Mouse (Mus musculus) heart, postnatal 0 days (tissue): ENCODE data around the gene Kifc5b. TPM values are rescaled to one million over a fixed set of nuclear protein-coding genes. Genes with fewer than 3 reads are reported as not detected.

Experiments used
- ATAC-seq: fragments of 200-750 bp; cut with Nextera tagmentation; 2 replicates; pipeline ENCODE4 v1.8.0; 2017; ENCODE audit warnings: low read depth, moderate number of reproducible peaks, moderate library complexity; ENCODE audit not compliant: insufficient read depth
- DNase-seq: peaks from one replicate; pipeline ENCODE4 v3.0.0-alpha.2; 2016; ENCODE audit warnings: low spot score
- H3K27ac ChIP-seq: fragments of 300-500 bp; sonication (generic); 2 replicates; pipeline ENCODE4 v1.5.1; 2014; ENCODE audit warnings: low read depth, mild to moderate bottlenecking
- H3K27me3 ChIP-seq: fragments of 300-500 bp; sonication (generic); 2 replicates; pipeline ENCODE4 v1.6.1; 2014; ENCODE audit warnings: low read length, mixed read lengths; ENCODE audit not compliant: control insufficient read depth, insufficient read depth
- H3K36me3 ChIP-seq: fragments of 300-500 bp; sonication (generic); replicated peaks from 2 replicates; pipeline ENCODE4 v1.6.1; 2014; ENCODE audit warnings: low read length, mixed read lengths; ENCODE audit not compliant: control insufficient read depth, insufficient read depth
- H3K4me1 ChIP-seq: fragments of 300-500 bp; sonication (generic); 2 replicates; pipeline ENCODE4 v1.6.1; 2014; ENCODE audit warnings: antibody characterized with exemption; ENCODE audit not compliant: control insufficient read depth, insufficient read depth
- H3K4me2 ChIP-seq: fragments of 300-500 bp; sonication (generic); 2 replicates; pipeline ENCODE4 v1.6.1; 2014; ENCODE audit warnings: low read depth, mild to moderate bottlenecking, low read length, moderate library complexity
- H3K4me3 ChIP-seq: fragments of 300-500 bp; sonication (generic); 2 replicates; pipeline ENCODE4 v1.5.1; 2014; ENCODE audit warnings: low read depth, low read length
- H3K9ac ChIP-seq: fragments of 300-500 bp; sonication (generic); replicated peaks from 2 replicates; pipeline ENCODE4 v1.6.1; 2014; ENCODE audit warnings: low read depth, low read length, mixed read lengths
- H3K9me3 ChIP-seq: fragments of 300-500 bp; sonication (generic); replicated peaks from 2 replicates; pipeline ENCODE4 v1.6.1; 2016; ENCODE audit warnings: low read length; ENCODE audit not compliant: control insufficient read depth
- CTCF ChIP-seq: IDR thresholded peaks from 2 replicates; pipeline ENCODE4 v1.5.1; 2016; ENCODE audit warnings: antibody characterized with exemption, control low read depth, low read depth
- EP300 ChIP-seq: IDR thresholded peaks from 2 replicates; pipeline ENCODE4 v1.6.1; 2016; ENCODE audit warnings: antibody characterized with exemption, low read depth
- WGBS: fragments of 180-500 bp; shearing (Covaris S2); extraction: QIAGEN DNeasy Blood & Tissue Kit; methylation state at CpG from one replicate; pipeline ENCODE4 v1.1.7; 2014; 5-methylcytosine and 5-hydroxymethylcytosine counted together
- polyA plus RNA-seq: library from polyadenylated mRNA; unstranded; fragments of >200 nt; fragmentation: Nextera tagmentation; extraction: Ambion mirVana; gene quantifications from 2 replicates; pipeline ENCODE4 v1.2.1, GENCODE M21; 2015
- total RNA-seq: library from RNA; depleted of rRNA; stranded (reverse); fragments of >200 nt; gene quantifications from 2 replicates; pipeline ENCODE4 v1.2.3, GENCODE M21; 2014; ENCODE audit warnings: low replicate concordance

The Kifc5b gene
- total and polyA plus RNA-seq, 2 experiments from 2014 or later: 0.93 to 4.5 TPM

DNA sequence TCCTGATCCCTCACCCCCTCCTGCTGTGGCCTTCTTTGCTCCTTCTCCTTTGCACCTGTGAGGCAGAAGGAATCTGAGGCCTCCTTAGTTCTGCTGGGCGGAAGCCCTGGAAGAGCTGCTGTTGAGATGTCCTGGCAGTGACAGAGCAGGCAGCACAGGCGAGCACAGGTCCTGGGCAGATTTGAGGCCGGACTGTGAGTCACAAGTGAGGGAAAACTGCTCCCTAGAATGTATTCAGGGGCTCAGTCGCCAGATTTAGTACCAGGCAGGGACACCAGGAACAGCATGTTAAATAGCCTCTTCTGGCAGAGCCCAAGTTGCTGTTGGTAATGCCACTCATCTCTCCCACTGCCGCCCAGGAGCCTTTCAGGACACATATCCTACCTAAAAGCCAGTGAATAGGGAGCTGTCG, 51.3 kb downstream of the Kifc5b start:
- no peaks in the 10 kb centered on the region for H3K9me3 ChIP-seq
- H3K27me3 ChIP-seq: no peaks in the 10 kb centered on the region
- ATAC-seq (no peak), DNase-seq (no peak)
- no peak overlapping the region for H3K9ac ChIP-seq
- 79% methylated on average over 6 of the region's 6 CpGs for WGBS
- H3K27ac ChIP-seq: no peak overlapping the region
- H3K4me2 ChIP-seq: no peak overlapping the region
- no peak overlapping the region for H3K4me3 ChIP-seq
- TF ChIP-seq CTCF (no peak), EP300 (no peak)
- peaks cover 13% of the 10 kb centered on the region; the same call in 1 of the 2 replicates for H3K36me3 ChIP-seq
- H3K4me1 ChIP-seq: 0 out of 2 replicates have a peak, but pooled peaks cover 7% of the 10 kb centered on the region

GRCm38 (mm10) chr17:26969257-26969656, 52.4 kb downstream of the Kifc5b start:
- peaks cover 12% of the 10 kb centered on the region; the same call in 1 of the 2 replicates for H3K36me3 ChIP-seq
- H3K27ac ChIP-seq: no peak overlapping the region
- TF ChIP-seq EP300 (no peak), CTCF (no peak)
- no peak for ATAC-seq
- WGBS: 84% methylated on average over 6 of the region's 6 CpGs
- H3K4me3 ChIP-seq: no peak overlapping the region
- no peak overlapping the region for H3K9ac ChIP-seq
- no peak for DNase-seq
- H3K27me3 ChIP-seq: no peaks in the 10 kb centered on the region
- H3K4me1 ChIP-seq: peaks cover 14% of the 10 kb centered on the region
- no peaks in the 10 kb centered on the region for H3K9me3 ChIP-seq
- no peak overlapping the region for H3K4me2 ChIP-seq

- Histone ChIP-seq H3K4me3 (no peak overlapping the region), H3K4me1 (peaks cover 14% of the 10 kb centered on the region), H3K9me3 (no peaks in the 10 kb centered on the region), H3K27me3 (no peaks in the 10 kb centered on the region), H3K4me2 (no peak overlapping the region), H3K27ac (no peak overlapping the region), H3K9ac (no peak overlapping the region), H3K36me3 (peaks cover 15% of the 10 kb centered on the region)
- ATAC-seq (no peak), DNase-seq (no peak)
- TF ChIP-seq EP300 (no peak), CTCF (no peak)
- 65% methylated on average over 12 of the region's 12 CpGs for WGBS
Observed at GRCm38 (mm10) chr17:26970221-26970620, 53.3 kb downstream of the Kifc5b start.

GRCm38 (mm10) chr17:26971247-26971905, 54.5 kb downstream of the Kifc5b start:
- WGBS: 54% methylated on average over 6 of the region's 8 CpGs
- Histone ChIP-seq H3K4me2 (no peak overlapping the region), H3K27me3 (no peaks in the 10 kb centered on the region), H3K9me3 (no peaks in the 10 kb centered on the region), H3K4me1 (peaks cover 14% of the 10 kb centered on the region), H3K4me3 (no peak overlapping the region), H3K9ac (peak overlapping the region; percentile 73; the same call in 1 of the 2 replicates), H3K27ac (no peak overlapping the region), H3K36me3 (peaks cover 26% of the 10 kb centered on the region)
- no peak for TF ChIP-seq EP300
- TF ChIP-seq CTCF: no peak
- ATAC-seq (no peak), DNase-seq (no peak)

DNA sequence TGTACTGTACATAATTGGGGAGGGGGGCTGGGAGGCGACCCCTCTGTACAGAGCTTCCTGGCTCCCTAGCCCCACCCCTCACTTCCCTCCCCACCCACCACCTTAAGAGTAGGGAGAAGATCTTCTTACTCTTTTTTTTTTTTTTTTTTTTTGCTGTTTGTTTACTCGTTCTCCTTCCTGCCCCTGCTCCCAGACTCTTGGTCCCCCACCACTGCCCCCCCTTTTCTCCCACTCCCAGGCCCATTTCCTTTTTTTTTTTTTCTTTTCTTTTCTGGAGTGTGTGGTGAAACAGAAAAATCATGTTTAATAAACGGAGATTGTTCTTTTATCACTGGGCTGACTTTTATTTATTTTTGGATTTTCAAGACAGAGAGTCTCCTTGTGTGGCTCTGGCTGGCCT, 55.2 kb downstream of the Kifc5b start:
- Histone ChIP-seq H3K4me2 (peak overlapping the region; percentile 88), H3K4me3 (peak overlapping the region; percentile 69), H3K27ac (peak overlapping the region; percentile 76), H3K4me1 (peaks cover 14% of the 10 kb centered on the region), H3K27me3 (no peaks in the 10 kb centered on the region), H3K9me3 (no peaks in the 10 kb centered on the region), H3K36me3 (peaks cover 26% of the 10 kb centered on the region), H3K9ac (peak overlapping the region; percentile 73)
- DNase-seq (no peak), ATAC-seq (no peak)
- WGBS: 3% methylated on average over 3 of the region's 3 CpGs
- TF ChIP-seq EP300: no peak
- no peak for TF ChIP-seq CTCF
